Mouse (Mus musculus): Measurements from ENCODE around the gene Tagln. TPM values are rescaled to one million over a fixed set of nuclear protein-coding genes. Genes with fewer than 3 reads are reported as not detected.
A peak's percentile ranks its signal among the peaks of the same experiment; 100 is the strongest.

The Tagln gene
- polyA plus RNA-seq, 1 experiment from 2014 or later: 154 TPM

- Histone ChIP-seq H3K4me3 (ENCODE audit: low read length) (no peak overlapping the region), H3K4me1 (ENCODE audit: insufficient read depth, low read length) (no peaks in the 10 kb centered on the region), H3K4me2 (replicated peaks; ENCODE audit: low read depth, low read length) (no peak overlapping the region), H3K9me3 (ENCODE audit: low read length) (no peaks in the 10 kb centered on the region), H3K9ac (replicated peaks; ENCODE audit: low read length) (no peak overlapping the region), H3K27me3 (ENCODE audit: insufficient read depth, low read length) (no peaks in the 10 kb centered on the region), H3K27ac (ENCODE audit: low read length) (no peak overlapping the region), H3K36me3 (ENCODE audit: insufficient read depth, low read length) (peaks cover 67% of the 10 kb centered on the region)
- WGBS: 72% methylated on average over 10 of the region's 10 CpGs
- no peak for ATAC-seq (ENCODE audit: low FRiP score, low TSS enrichment)
Measured at GRCm38 (mm10) chr9:45946872-45947183, 11.0 kb upstream of the Tagln start.

DNA sequence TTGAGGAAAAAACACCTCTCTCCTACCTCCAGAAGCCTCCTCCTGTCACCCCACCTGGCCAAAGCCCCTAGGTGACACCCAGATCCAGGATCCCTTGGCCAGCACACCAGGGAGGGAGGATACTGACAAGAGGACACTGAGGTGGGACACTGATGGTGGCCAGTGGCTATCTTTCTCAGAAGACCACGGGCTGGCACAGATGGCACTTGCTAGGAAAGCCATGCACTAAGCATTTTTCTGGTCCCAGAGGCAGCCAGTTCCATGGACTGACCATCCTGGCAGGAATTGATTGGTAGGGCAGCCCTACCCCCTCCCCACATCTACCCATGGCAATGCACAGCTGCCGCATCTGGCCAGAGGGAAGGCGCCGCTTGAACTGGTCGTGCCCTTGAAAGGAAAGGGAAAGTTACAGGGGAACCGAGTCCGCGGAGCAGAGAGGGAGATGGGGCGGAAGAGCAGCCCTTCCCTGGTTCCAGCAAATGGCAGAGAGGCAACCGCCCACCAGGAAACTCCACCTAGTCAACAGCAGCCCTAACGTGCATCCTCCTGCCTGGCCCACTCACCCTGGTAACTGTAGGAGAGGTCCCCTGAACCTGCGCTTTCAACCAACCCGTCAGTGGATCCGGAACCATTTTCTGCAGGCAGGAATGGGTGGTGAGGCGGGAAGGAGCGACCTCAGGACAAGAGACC is 10.5 kb upstream of the Tagln start:
- H3K36me3 ChIP-seq (ENCODE audit: insufficient read depth, low read length): peaks cover 72% of the 10 kb centered on the region
- 82% methylated on average over 16 of the region's 16 CpGs for WGBS

GRCm38 (mm10) chr9:45945721-45946120 is 9.9 kb upstream of the Tagln start:
- ATAC-seq (ENCODE audit: low FRiP score, low TSS enrichment): no peak
- H3K36me3 ChIP-seq (ENCODE audit: insufficient read depth, low read length): peaks cover 77% of the 10 kb centered on the region
- no peak overlapping the region for H3K27ac ChIP-seq (ENCODE audit: low read length)
- no peaks in the 10 kb centered on the region for H3K27me3 ChIP-seq (ENCODE audit: insufficient read depth, low read length)
- no peaks in the 10 kb centered on the region for H3K9me3 ChIP-seq (ENCODE audit: low read length)
- H3K4me3 ChIP-seq (ENCODE audit: low read length): no peak overlapping the region
- H3K9ac ChIP-seq (replicated peaks; ENCODE audit: low read length): no peak overlapping the region
- no peaks in the 10 kb centered on the region for H3K4me1 ChIP-seq (ENCODE audit: insufficient read depth, low read length)
- WGBS: 81% methylated on average over 13 of the region's 13 CpGs
- H3K4me2 ChIP-seq (replicated peaks; ENCODE audit: low read depth, low read length): no peak overlapping the region

More for the DNA sequence above, 10.5 kb upstream of the Tagln start:
- Histone ChIP-seq H3K27me3 (ENCODE audit: insufficient read depth, low read length) (no peaks in the 10 kb centered on the region), H3K27ac (ENCODE audit: low read length) (no peak overlapping the region), H3K4me2 (replicated peaks; ENCODE audit: low read depth, low read length) (no peak overlapping the region), H3K4me3 (ENCODE audit: low read length) (no peak overlapping the region), H3K4me1 (ENCODE audit: insufficient read depth, low read length) (no peaks in the 10 kb centered on the region), H3K9ac (replicated peaks; ENCODE audit: low read length) (no peak overlapping the region), H3K9me3 (ENCODE audit: low read length) (no peaks in the 10 kb centered on the region)
- ATAC-seq (ENCODE audit: low FRiP score, low TSS enrichment): no peak

DNA sequence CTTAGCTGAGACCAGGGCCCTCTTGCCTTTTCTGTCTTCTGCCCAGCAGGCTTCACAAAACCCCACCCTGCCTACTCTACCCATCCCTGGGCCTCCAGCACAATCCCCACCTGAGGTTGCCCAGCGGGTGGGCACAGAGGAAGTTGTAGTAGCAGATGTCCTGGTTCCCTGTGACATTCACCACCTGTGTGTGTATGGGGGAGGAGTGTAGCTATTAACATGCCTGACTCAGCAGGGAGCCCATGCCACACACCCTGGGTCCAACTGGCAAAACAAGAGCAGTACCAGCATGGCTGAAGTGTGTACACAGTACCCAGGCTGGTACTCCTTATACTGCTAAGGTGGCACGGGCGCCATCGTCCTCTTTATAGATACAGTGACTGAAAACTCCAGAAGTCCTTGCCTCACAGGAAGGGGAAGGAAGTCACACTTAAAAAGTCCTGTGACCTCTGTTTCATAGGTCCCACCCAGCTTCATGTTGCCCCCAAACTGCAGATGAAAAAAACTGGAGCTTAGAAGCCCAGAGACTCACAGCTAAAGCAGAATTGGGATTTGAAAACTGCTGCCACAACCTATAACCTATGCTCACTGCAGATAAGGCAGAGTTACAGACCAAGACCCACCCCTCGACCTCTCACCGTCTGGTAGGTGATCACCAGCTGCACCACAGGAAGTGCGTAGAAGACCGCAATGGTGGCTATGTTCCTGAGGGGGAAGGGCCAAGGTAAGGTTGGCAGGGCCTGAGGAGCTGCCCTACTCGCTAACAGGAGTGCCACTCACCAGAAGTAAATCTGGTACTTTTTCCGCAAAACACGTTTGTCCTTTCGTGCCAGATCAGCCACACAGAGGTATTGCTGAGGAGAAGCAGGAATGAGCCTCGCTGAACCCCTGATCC is 8.9 kb upstream of the Tagln start:
- H3K27ac ChIP-seq (ENCODE audit: low read length): no peak overlapping the region
- peaks cover 68% of the 10 kb centered on the region for H3K36me3 ChIP-seq (ENCODE audit: insufficient read depth, low read length)
- H3K4me2 ChIP-seq (replicated peaks; ENCODE audit: low read depth, low read length): no peak overlapping the region
- ATAC-seq (ENCODE audit: low FRiP score, low TSS enrichment): no peak
- H3K4me1 ChIP-seq (ENCODE audit: insufficient read depth, low read length): no peaks in the 10 kb centered on the region
- 82% methylated on average over 13 of the region's 13 CpGs for WGBS
- no peak overlapping the region for H3K4me3 ChIP-seq (ENCODE audit: low read length)
- no peaks in the 10 kb centered on the region for H3K27me3 ChIP-seq (ENCODE audit: insufficient read depth, low read length)
- no peak overlapping the region for H3K9ac ChIP-seq (replicated peaks; ENCODE audit: low read length)
- no peaks in the 10 kb centered on the region for H3K9me3 ChIP-seq (ENCODE audit: low read length)

DNA sequence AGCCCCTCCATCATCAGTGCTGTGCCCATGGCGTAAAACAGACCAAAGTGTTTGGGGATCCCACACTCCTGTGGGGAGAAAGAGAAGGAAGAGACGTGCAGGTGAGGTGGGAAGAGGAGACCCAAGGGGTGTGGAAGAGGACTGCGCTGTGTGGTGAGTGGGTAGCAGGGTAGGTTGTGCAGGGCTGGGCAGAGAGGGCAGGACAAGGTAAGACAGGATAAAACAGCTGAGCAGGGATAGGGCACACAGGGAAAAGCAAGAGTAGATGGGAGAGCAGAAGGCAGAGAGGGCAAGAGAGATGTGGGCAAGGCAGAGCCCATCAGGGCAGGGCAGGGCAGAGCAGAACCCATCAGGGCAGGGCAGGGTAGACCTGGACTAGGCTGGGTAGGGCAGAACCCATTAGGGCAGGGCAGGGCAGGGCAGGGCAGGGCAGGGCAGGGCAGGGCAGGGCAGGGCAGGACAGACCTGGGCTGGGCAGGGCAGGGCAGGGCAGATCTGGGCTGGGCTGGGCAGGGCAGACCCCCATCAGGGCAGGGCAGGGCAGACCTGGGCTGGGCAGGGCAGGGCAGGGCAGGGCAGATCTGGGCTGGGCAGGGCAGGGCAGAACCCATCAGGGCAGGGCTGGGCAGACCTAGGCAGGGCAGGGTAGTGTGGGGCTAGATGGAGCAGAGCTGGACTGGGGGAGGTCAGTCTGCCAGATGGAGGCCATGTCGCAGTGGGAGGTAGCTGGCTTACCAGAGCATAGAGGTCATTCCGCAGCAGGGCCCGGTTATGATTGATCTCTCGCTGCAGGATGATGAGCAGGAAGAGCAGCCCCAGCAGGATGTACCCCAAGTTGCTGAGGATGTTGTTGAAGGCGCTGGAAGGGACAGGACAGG is 8.0 kb upstream of the Tagln start:
- H3K27me3 ChIP-seq (ENCODE audit: insufficient read depth, low read length): no peaks in the 10 kb centered on the region
- H3K36me3 ChIP-seq (ENCODE audit: insufficient read depth, low read length): peaks cover 59% of the 10 kb centered on the region
- WGBS: 90% methylated on average over 8 of the region's 8 CpGs
- H3K4me1 ChIP-seq (ENCODE audit: insufficient read depth, low read length): no peaks in the 10 kb centered on the region
- peak; percentile 58; the same call in 1 of the 2 replicates for ATAC-seq (ENCODE audit: low FRiP score, low TSS enrichment)
- no peak overlapping the region for H3K4me2 ChIP-seq (replicated peaks; ENCODE audit: low read depth, low read length)
- H3K9me3 ChIP-seq (ENCODE audit: low read length): no peaks in the 10 kb centered on the region
- no peak overlapping the region for H3K27ac ChIP-seq (ENCODE audit: low read length)
- H3K9ac ChIP-seq (replicated peaks; ENCODE audit: low read length): no peak overlapping the region
- H3K4me3 ChIP-seq (ENCODE audit: low read length): no peak overlapping the region

DNA sequence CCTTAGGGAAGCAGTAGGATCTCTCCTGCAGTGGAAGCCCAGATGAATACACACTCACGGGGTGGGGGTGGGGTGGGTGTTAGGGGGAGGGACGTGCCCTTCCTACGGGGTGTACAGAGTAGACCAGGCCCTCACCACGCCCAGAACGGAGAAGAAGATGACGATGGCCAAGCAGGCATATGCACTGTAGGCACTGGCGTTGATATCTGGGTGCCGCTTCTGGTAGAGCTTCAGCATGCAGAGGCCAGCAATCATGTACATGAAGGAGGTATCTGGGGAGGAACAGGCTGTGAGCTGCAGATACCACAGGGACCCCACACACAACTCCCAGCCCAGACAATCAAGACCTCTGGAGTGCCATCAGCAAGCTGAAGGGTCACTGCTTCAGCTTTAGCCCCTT is 7.1 kb upstream of the Tagln start:
- Histone ChIP-seq H3K4me2 (replicated peaks; ENCODE audit: low read depth, low read length) (no peak overlapping the region), H3K27me3 (ENCODE audit: insufficient read depth, low read length) (no peaks in the 10 kb centered on the region), H3K27ac (ENCODE audit: low read length) (no peak overlapping the region), H3K4me1 (ENCODE audit: insufficient read depth, low read length) (no peaks in the 10 kb centered on the region), H3K36me3 (ENCODE audit: insufficient read depth, low read length) (peaks cover 56% of the 10 kb centered on the region), H3K9me3 (ENCODE audit: low read length) (no peaks in the 10 kb centered on the region), H3K9ac (replicated peaks; ENCODE audit: low read length) (no peak overlapping the region), H3K4me3 (ENCODE audit: low read length) (no peak overlapping the region)
- no peak for ATAC-seq (ENCODE audit: low FRiP score, low TSS enrichment)
- WGBS: 92% methylated on average over 8 of the region's 8 CpGs

- H3K27me3 ChIP-seq (ENCODE audit: insufficient read depth, low read length): no peaks in the 10 kb centered on the region
- H3K36me3 ChIP-seq (ENCODE audit: insufficient read depth, low read length): peaks cover 56% of the 10 kb centered on the region
- H3K27ac ChIP-seq (ENCODE audit: low read length): no peak overlapping the region
- no peak overlapping the region for H3K9ac ChIP-seq (replicated peaks; ENCODE audit: low read length)
- WGBS: 84% methylated on average over 16 of the region's 16 CpGs
- ATAC-seq (ENCODE audit: low FRiP score, low TSS enrichment): no peak
- no peaks in the 10 kb centered on the region for H3K9me3 ChIP-seq (ENCODE audit: low read length)
- H3K4me2 ChIP-seq (replicated peaks; ENCODE audit: low read depth, low read length): no peak overlapping the region
- no peak overlapping the region for H3K4me3 ChIP-seq (ENCODE audit: low read length)
- H3K4me1 ChIP-seq (ENCODE audit: insufficient read depth, low read length): no peaks in the 10 kb centered on the region
Measured at GRCm38 (mm10) chr9:45942464-45942863, 6.6 kb upstream of the Tagln start.

- H3K9me3 ChIP-seq (ENCODE audit: low read length): no peaks in the 10 kb centered on the region
- H3K4me1 ChIP-seq (ENCODE audit: insufficient read depth, low read length): no peaks in the 10 kb centered on the region
- WGBS: 60% methylated on average over 18 of the region's 18 CpGs
- H3K9ac ChIP-seq (replicated peaks; ENCODE audit: low read length): no peak overlapping the region
- no peak for ATAC-seq (ENCODE audit: low FRiP score, low TSS enrichment)
- H3K4me3 ChIP-seq (ENCODE audit: low read length): no peak overlapping the region
- no peak overlapping the region for H3K4me2 ChIP-seq (replicated peaks; ENCODE audit: low read depth, low read length)
- no peak overlapping the region for H3K27ac ChIP-seq (ENCODE audit: low read length)
- no peaks in the 10 kb centered on the region for H3K27me3 ChIP-seq (ENCODE audit: insufficient read depth, low read length)
- peaks cover 51% of the 10 kb centered on the region for H3K36me3 ChIP-seq (ENCODE audit: insufficient read depth, low read length)
Measured at GRCm38 (mm10) chr9:45941329-45941888, 5.6 kb upstream of the Tagln start.

DNA sequence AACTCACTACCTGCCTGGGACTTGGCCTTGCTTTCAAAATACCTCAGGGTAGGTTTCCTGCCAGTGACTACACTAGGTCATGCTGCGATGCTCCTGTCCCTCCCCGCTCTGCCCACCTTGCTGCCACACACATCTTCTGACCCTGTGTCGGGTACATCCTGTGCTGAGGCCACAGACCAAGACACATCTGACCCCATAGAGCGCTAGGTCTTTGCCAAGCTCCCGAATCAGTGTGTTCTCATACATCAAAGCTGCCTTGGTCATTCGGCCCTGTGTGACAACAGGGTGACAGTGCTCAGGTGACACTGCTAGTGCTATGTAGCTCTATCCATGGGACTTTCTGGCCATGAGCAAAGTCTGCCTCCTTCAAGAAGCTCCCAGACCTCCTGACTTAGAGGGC is 3.9 kb upstream of the Tagln start:
- no peaks in the 10 kb centered on the region for H3K9me3 ChIP-seq (ENCODE audit: low read length)
- no peak overlapping the region for H3K27ac ChIP-seq (ENCODE audit: low read length)
- peaks cover 5% of the 10 kb centered on the region; the same call in 1 of the 2 replicates for H3K4me1 ChIP-seq (ENCODE audit: insufficient read depth, low read length)
- H3K4me2 ChIP-seq (replicated peaks; ENCODE audit: low read depth, low read length): no peak overlapping the region
- 80% methylated on average over 6 of the region's 6 CpGs for WGBS
- H3K27me3 ChIP-seq (ENCODE audit: insufficient read depth, low read length): 0 out of 2 replicates have a peak, but pooled peaks cover 2% of the 10 kb centered on the region
- H3K9ac ChIP-seq (replicated peaks; ENCODE audit: low read length): no peak overlapping the region
- H3K4me3 ChIP-seq (ENCODE audit: low read length): no peak overlapping the region
- no peak for ATAC-seq (ENCODE audit: low FRiP score, low TSS enrichment)
- H3K36me3 ChIP-seq (ENCODE audit: insufficient read depth, low read length): peaks cover 42% of the 10 kb centered on the region
